Mouse (Mus musculus): ENCODE measurements around the gene Dlg3. TPM values are rescaled to one million over a fixed set of nuclear protein-coding genes. Genes with fewer than 3 reads are reported as not detected.

Gene Dlg3
- polyA plus RNA-seq (2017; shearing (Covaris generic)) = 15.7 TPM

DNA sequence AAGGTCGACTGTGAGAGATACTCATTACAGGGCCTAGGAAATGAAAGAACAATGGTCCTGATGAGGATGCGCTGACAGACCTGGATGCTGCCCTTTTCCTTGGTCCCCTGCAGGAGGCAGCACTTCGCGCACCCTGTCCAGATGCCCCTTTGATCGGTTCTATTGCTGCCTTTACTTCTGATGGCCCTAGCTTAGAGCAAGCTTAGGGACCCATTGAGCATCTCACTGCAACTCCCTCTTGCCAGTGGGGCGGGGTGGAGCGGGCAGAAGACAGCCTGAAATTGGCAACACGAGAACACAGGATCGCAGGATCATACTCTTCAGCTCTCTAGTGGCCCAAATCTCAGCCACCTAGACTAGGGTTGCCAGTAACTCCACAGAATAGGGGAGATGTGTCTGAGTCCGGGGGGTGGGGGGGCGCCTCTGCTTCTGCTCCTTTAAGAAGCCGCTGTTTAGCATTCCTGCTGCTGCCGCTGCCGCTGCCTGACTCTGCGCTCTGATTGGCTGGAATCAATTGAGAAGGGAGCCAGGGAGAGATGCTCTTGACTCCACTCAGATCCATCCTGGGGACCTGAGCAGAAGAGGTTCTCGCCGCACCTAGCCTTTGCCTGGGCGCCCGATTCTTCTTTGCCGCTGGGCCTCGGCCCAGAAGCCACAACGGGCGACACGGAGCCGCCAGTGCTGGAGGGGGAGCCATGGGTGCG, at the start of gene Dlg3:
Dlg3 (plus strand) TSS at position 542 of the 704 bp plus-strand sequence.

DNA sequence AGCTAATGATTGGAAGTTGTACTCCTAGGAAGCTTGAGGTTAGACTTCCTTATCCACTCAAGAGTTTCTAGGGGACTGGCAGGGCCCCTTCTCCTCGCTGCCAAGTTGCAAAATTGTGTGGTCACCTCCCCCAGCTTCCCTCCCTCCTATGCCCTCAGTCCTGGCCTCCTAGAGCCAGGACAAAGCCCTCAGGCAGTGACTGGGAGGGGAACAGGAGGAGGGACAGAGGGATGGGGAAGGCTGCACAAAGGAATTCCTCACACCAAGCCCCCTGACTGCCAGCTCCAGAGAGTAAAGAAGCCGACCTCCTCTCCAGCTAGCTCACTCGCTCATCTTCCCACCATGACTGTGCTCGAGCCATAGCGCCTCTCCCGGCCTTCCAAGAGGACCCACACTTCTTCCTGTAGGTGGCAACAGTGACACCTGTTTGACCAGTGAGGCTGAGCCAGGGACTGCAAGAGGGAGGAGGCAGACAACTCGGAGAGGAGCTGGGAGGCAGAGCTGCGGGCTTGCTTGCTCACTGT, 37.8 kb upstream of the Dlg3 start, which contains the start of gene Gdpd2:
Gdpd2 (plus strand) TSS at position 209 of the 524 bp plus-strand sequence.

Other genes starting within 250 kb of the Dlg3 start
- not detected for gene Dgat2l6, start 242.9 kb upstream of the Dlg3 start, polyA plus RNA-seq (2017; shearing (Covaris generic))
- not detected for gene Awat1, start 195.5 kb upstream of the Dlg3 start, polyA plus RNA-seq (2017; shearing (Covaris generic))
- gene P2ry4, start 172.9 kb upstream of the Dlg3 start, polyA plus RNA-seq (2017; shearing (Covaris generic)) = not detected
- not detected for gene Arr3, start 162.2 kb upstream of the Dlg3 start, polyA plus RNA-seq (2017; shearing (Covaris generic))
- gene Kif4, start 142.0 kb upstream of the Dlg3 start, polyA plus RNA-seq (2017; shearing (Covaris generic)) = 1.9 TPM
- gene Pdzd11, start 141.2 kb upstream of the Dlg3 start, polyA plus RNA-seq (2017; shearing (Covaris generic)) = 52.3 TPM
- not detected for gene Gdpd2, start 37.8 kb upstream of the Dlg3 start, polyA plus RNA-seq (2017; shearing (Covaris generic))

All from CD4-positive, CD25-positive, alpha-beta regulatory T cell, adult 9 weeks (primary cell).